Mouse (Mus musculus): Measurements from ENCODE around the gene Pnp.

- TF ChIP-seq CTCF (IDR thresholded peaks at IDR 0.05): no peak
- TF ChIP-seq EP300 (IDR thresholded peaks at IDR 0.05): no peak
These were observed 33.5 kb upstream of the Pnp start, which contains the start of gene Klhl33 for GRCm38 (mm10) chr14:50897374-50897765.
